Mouse (Mus musculus) c-Kit-positive CD71-positive TER-119-negative erythroid progenitor cells, embryonic 14.5 days (primary cell): ENCODE measurements around the gene Vamp1.

Experiments
- DNase-seq: peaks from one replicate; pipeline ENCODE4 v3.0.0-alpha.2; 2013; ENCODE audit warnings: low read depth

The Vamp1 gene

GRCm38 (mm10) chr6:125286944-125287343, 71.6 kb downstream of the Vamp1 start:
- no peak for DNase-seq

GRCm38 (mm10) chr6:125288730-125289129, 73.4 kb downstream of the Vamp1 start:
- no peak for DNase-seq

GRCm38 (mm10) chr6:125291329-125291728, 76.0 kb downstream of the Vamp1 start:
- no peak for DNase-seq

- no peak for DNase-seq
Observed at GRCm38 (mm10) chr6:125292256-125292655, 76.9 kb downstream of the Vamp1 start.

- no peak for DNase-seq
Observed at GRCm38 (mm10) chr6:125294049-125294448, 78.7 kb downstream of the Vamp1 start.
